Mouse (Mus musculus): Measurements from ENCODE around the gene Rps6kl1.

- no peak for TF ChIP-seq CTCF (IDR thresholded peaks at IDR 0.05; ENCODE audit: low read depth, low read length)
- no peak for TF ChIP-seq GATA1 (IDR thresholded peaks at IDR 0.05; ENCODE audit: borderline replicate concordance, low read length)
- TF ChIP-seq POLR2AphosphoS5 (IDR thresholded peaks at IDR 0.05; ENCODE audit: insufficient replicate concordance, low read depth, low read length) = no peak
- no peak for TF ChIP-seq TAL1 (conservative IDR thresholded peaks at IDR 0.05; ENCODE audit: low read depth, low read length)
Measured at GRCm38 (mm10) chr12:85192461-85193108, 41.5 kb upstream of the Rps6kl1 start.
